Mouse (Mus musculus) lung, postnatal 0 days (tissue): ENCODE measurements around the gene Styxl1. TPM values are rescaled to one million over a fixed set of nuclear protein-coding genes. Genes with fewer than 3 reads are reported as not detected.

ENCODE experiments used
- ATAC-seq: fragments of 200-750 bp; cut with Nextera tagmentation; 2 replicates; pipeline ENCODE4 v1.8.0; 2017; ENCODE audit warnings: moderate library complexity
- DNase-seq: peaks from one replicate; pipeline ENCODE4 v3.0.0-alpha.2; 2016; ENCODE audit warnings: low spot score
- H3K27ac ChIP-seq: fragments of 300-500 bp; sonication (generic); 2 replicates; pipeline ENCODE4 v1.5.1; 2014; ENCODE audit warnings: antibody characterized with exemption, mild to moderate bottlenecking, low read length, mixed read lengths
- H3K27me3 ChIP-seq: fragments of 300-500 bp; sonication (generic); replicated peaks from 2 replicates; pipeline ENCODE4 v1.6.1; 2014; ENCODE audit warnings: low read length, mixed read lengths; ENCODE audit not compliant: insufficient read depth
- H3K36me3 ChIP-seq: fragments of 300-500 bp; sonication (generic); 2 replicates; pipeline ENCODE4 v1.6.1; 2014; ENCODE audit warnings: low read length, mixed read lengths; ENCODE audit not compliant: insufficient read depth
- H3K4me1 ChIP-seq: fragments of 300-500 bp; sonication (generic); 2 replicates; pipeline ENCODE4 v1.6.1; 2014; ENCODE audit warnings: antibody characterized with exemption, low read depth, low read length, mixed read lengths; ENCODE audit not compliant: insufficient read depth
- H3K4me2 ChIP-seq: fragments of 300-500 bp; sonication (generic); replicated peaks from 2 replicates; pipeline ENCODE4 v1.6.1; 2014; ENCODE audit warnings: low read depth, mild to moderate bottlenecking, low read length, moderate library complexity, mixed read lengths
- H3K4me3 ChIP-seq: fragments of 300-500 bp; sonication (generic); 2 replicates; pipeline ENCODE4 v1.5.1; 2014; ENCODE audit warnings: low read depth, low read length
- H3K9ac ChIP-seq: fragments of 300-500 bp; sonication (generic); replicated peaks from 2 replicates; pipeline ENCODE4 v1.6.1; 2014; ENCODE audit warnings: low read depth, mild to moderate bottlenecking
- H3K9me3 ChIP-seq: fragments of 300-500 bp; sonication (generic); 2 replicates; pipeline ENCODE4 v1.6.1; 2016; ENCODE audit warnings: low read length, mixed read lengths
- CTCF ChIP-seq: IDR thresholded peaks from 2 replicates; pipeline ENCODE4 v1.5.1; 2016; ENCODE audit warnings: antibody characterized with exemption, mild to moderate bottlenecking
- EP300 ChIP-seq: IDR thresholded peaks from 2 replicates; pipeline ENCODE4 v1.6.1; 2016; ENCODE audit warnings: antibody characterized with exemption, mild to moderate bottlenecking, control low read depth
- WGBS: fragments of 180-500 bp; shearing (Covaris S2); extraction: QIAGEN DNeasy Blood & Tissue Kit; methylation state at CpG from one replicate; pipeline ENCODE4 v1.1.7; 2014; 5-methylcytosine and 5-hydroxymethylcytosine counted together
- polyA plus RNA-seq: library from polyadenylated mRNA; unstranded; fragments of >200 nt; fragmentation: Nextera tagmentation; extraction: Ambion mirVana; gene quantifications from 2 replicates; pipeline ENCODE4 v1.2.1, GENCODE M21; 2015

Styxl1 gene
- polyA plus RNA-seq, 1 experiment from 2014 or later, result 1.7 TPM

DNA sequence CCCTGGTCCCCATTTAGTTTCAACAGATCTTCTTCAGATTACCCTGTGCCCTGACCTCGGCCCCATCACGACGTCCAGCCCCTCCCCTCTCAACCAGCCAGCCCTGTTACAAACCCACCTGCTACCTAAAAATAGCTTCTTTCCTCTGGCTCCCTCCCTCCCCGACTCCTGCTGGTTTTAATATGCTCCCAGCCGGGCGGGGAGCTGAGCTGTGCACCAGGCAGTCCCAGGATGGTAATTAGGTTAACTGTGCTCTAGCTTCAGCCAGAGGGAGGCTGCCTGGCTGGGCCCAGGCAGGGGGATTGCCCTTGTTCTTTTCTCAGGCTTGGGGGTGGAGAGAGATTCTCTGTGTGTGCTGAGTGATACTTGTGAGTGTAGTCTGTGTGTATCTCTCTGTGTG is 22.7 kb upstream of the Styxl1 start:
- H3K9me3 ChIP-seq, result no peaks in the 10 kb centered on the region
- H3K27ac ChIP-seq, result no peak overlapping the region
- WGBS, result 4% methylated on average over 6 of the region's 6 CpGs
- no peaks in the 10 kb centered on the region for H3K4me1 ChIP-seq
- ATAC-seq (no peak), DNase-seq (no peak)
- TF ChIP-seq CTCF (no peak), EP300 (no peak)
- H3K36me3 ChIP-seq, result no peaks in the 10 kb centered on the region
- H3K4me3 ChIP-seq, result no peak overlapping the region
- no peak overlapping the region for H3K4me2 ChIP-seq
- H3K9ac ChIP-seq, result no peak overlapping the region
- no peaks in the 10 kb centered on the region for H3K27me3 ChIP-seq

DNA sequence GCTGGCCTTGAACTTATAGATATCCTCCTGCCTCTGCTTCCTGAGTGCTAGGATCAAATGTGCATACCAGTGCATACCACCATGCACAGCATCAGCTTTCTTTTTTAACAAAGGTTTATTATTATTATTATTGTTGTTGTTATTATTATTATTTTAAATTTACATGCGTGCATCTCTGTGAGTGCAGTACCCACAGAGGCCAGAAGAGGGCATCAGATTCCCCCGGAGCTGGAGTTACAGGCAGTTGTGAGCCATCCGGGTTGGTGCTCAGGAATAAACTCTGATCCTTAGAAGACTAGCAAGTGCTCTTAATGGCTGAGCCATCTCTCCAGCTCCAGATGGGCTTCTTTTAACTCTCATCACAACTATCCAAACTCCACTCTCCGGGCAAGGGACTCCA is 21.6 kb upstream of the Styxl1 start:
- no peaks in the 10 kb centered on the region for H3K27me3 ChIP-seq
- ATAC-seq, result no peak
- H3K27ac ChIP-seq, result no peak overlapping the region
- H3K4me1 ChIP-seq, result no peaks in the 10 kb centered on the region
- TF ChIP-seq CTCF (peak; percentile 50), EP300 (no peak)
- 39% methylated on average over 4 of the region's 4 CpGs for WGBS
- no peaks in the 10 kb centered on the region for H3K36me3 ChIP-seq
- H3K4me3 ChIP-seq, result no peak overlapping the region
- H3K9ac ChIP-seq, result no peak overlapping the region
- DNase-seq, result no peak
- no peak overlapping the region for H3K4me2 ChIP-seq
- H3K9me3 ChIP-seq, result no peaks in the 10 kb centered on the region

DNA sequence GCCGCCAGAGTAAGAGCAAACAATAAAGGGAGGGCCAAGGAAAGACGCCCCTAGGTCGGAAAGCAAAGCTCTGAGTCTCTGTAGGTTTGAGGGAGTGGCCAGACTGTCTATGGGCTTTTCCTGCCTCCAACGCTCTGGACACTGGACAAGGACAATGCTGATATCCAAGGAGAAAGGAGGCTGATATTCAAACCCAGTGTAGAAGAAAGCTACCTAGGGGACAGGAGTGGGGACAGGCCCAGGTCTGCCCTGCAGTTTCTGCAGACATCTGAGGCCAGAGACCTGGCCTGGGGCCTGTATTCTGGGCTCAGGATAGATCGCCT is 16.6 kb upstream of the Styxl1 start:
- no peak for ATAC-seq

DNA sequence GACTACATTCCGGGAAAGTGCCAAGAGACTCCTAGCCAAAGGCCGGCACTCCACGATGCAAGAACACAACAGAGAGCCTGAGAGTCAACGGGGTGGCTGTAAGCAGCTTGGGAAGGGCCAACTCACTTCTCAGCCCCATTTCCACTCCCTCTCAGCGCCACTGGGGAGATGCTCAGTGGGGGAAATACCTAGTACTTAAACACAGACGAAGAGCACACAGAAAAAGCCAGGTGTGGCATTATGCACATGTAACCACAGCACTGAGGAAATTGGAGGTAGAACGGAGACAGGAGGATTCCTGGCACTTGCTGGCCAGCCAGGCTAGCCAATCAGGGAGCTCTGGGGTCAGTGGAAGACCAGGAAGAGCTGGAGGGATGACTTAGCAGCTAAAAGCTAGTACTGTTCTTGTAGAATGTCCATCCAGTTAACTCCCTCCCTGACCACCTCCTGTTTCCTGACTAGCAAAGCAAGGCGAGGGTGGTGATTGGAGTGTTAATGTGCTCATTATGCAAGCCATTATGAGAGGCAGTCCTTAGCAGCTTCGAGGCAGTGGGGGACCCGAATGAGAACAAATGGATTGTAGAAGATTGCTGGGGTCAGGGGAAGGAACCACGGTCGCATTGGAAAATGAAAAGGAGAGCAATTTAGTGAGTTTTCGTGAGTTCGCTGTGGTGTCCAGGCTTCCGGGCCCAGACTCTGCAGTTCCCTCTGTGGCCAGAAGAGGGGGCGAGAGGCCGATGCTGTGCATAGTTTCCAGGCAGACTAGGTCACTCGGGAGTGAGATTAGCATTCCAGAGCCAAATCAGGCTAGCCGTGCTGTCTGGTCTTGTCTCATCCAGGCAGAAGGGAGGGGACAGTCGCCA is 16.0 kb upstream of the Styxl1 start:
- peaks cover 16% of the 10 kb centered on the region for H3K36me3 ChIP-seq
- DNase-seq (peak; percentile 85), ATAC-seq (peak; percentile 90)
- peak overlapping the region; percentile 53 for H3K4me2 ChIP-seq
- 11% methylated on average over 20 of the region's 20 CpGs for WGBS
- TF ChIP-seq EP300 (no peak), CTCF (peak; percentile 98)
- no peaks in the 10 kb centered on the region for H3K9me3 ChIP-seq
- peak overlapping the region; percentile 14; the same call in 1 of the 2 replicates for H3K4me3 ChIP-seq
- no peaks in the 10 kb centered on the region for H3K27me3 ChIP-seq
- no peak overlapping the region for H3K27ac ChIP-seq
- no peaks in the 10 kb centered on the region for H3K4me1 ChIP-seq
- H3K9ac ChIP-seq, result peak overlapping the region; percentile 19; the same call in 1 of the 2 replicates

More for the DNA sequence above, 16.6 kb upstream of the Styxl1 start:
- H3K4me3 ChIP-seq, result peak overlapping the region; percentile 14; the same call in 1 of the 2 replicates
- no peaks in the 10 kb centered on the region for H3K4me1 ChIP-seq
- WGBS, result 14% methylated on average over 5 of the region's 5 CpGs
- H3K9me3 ChIP-seq, result no peaks in the 10 kb centered on the region
- H3K27me3 ChIP-seq, result no peaks in the 10 kb centered on the region
- no peak overlapping the region for H3K9ac ChIP-seq
- peak overlapping the region; percentile 53 for H3K4me2 ChIP-seq
- no peak overlapping the region for H3K27ac ChIP-seq
- peaks cover 14% of the 10 kb centered on the region for H3K36me3 ChIP-seq
- no peak for TF ChIP-seq EP300
- TF ChIP-seq CTCF, result no peak
- DNase-seq, result no peak

DNA sequence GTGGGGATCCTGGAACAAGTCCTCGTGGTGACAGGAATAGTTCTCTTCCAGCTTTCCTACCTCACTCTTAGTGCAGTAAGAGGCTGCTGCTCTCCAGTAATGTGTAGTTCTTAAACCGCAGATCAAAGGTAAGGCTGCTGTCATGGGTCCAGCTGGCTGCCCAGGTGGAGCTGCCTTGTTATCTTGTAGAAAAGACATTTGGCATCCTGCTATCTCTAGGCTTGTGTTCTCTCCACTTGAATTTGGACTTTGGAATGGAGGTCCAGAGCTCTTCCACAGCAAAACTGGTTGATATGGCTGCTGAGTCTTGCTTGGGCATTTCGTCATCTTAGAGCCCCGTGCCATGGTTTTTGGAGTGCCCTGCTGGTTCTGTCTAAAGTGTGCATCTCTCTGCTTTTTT is 4.7 kb upstream of the Styxl1 start:
- Histone ChIP-seq H3K36me3 (peaks cover 25% of the 10 kb centered on the region), H3K4me2 (no peak overlapping the region), H3K9ac (no peak overlapping the region), H3K27ac (no peak overlapping the region), H3K4me3 (no peak overlapping the region), H3K9me3 (no peaks in the 10 kb centered on the region), H3K4me1 (no peaks in the 10 kb centered on the region), H3K27me3 (no peaks in the 10 kb centered on the region)
- DNase-seq (no peak), ATAC-seq (no peak)
- TF ChIP-seq EP300 (no peak), CTCF (no peak)
- 85% methylated on average over 4 of the region's 4 CpGs for WGBS

DNA sequence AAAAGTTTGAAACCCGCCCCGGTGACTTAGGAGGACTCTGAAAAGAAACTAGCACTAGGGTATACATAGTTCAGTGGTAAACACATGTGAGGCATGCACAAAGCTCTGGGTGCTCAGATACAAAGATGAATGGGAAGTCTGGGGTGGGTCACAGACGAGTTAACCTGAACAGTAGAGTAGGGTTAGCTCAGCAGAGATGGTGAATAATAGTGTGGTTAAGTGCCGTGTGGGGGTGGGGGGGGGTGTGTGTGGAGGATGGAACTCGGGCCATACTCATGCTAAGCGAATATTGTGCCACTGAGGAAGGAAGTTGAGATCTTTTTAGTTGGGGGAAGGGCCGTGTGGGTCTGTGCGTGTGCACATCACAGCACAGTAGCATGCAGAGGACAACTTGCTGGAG is 2.1 kb upstream of the Styxl1 start:
- Histone ChIP-seq H3K4me2 (no peak overlapping the region), H3K4me1 (0 out of 2 replicates have a peak, but pooled peaks cover 3% of the 10 kb centered on the region), H3K27me3 (no peaks in the 10 kb centered on the region), H3K27ac (no peak overlapping the region), H3K4me3 (no peak overlapping the region), H3K9ac (no peak overlapping the region), H3K36me3 (peaks cover 4% of the 10 kb centered on the region; the same call in 1 of the 2 replicates), H3K9me3 (no peaks in the 10 kb centered on the region)
- no peak for TF ChIP-seq EP300
- TF ChIP-seq CTCF, result no peak
- DNase-seq (no peak), ATAC-seq (no peak)
- 58% methylated on average over 8 of the region's 8 CpGs for WGBS
